Comparison of ENCODE assay signal across 23 mouse cellular contexts in the genomic region with DNA sequence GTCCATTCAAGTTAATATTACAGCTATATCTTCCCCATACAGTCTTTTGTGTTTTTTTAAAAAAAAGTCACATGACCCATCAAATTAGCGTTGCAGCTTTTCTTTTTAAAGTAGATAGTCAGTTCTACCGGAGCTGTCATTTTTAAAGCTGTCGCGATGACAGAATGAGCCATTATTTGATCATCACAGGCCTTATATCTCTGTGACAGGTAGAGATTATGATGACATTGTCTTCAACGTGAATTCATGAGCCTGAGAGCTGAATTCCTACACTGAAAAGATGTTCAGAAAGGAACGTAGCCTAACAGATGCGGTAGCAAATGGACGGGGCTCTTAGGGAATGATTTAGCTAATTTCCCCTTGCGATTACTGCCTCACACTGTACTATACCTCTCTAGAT.
"Had no signal": no experiment of that assay in that cellular context is flagged by ENCODE, and none has a peak within 500 bp of the region (broad histone marks: within the 10 kb centered on the region; RNA-seq: fewer than 3 reads in every experiment).

No protein-coding gene starts in this region.

- DNase-seq: kidney, adult 2 months; kidney, postnatal 25 days; layer of hippocampus, adult 9-11 months; liver; lung, adult 18-20 months; lung, postnatal 10 days; lung, postnatal 36 days; retina, postnatal 1 day; right cerebral cortex, postnatal 25 days; spleen, adult 18-20 months; thymus, postnatal 25 days had no signal

- H3K9ac ChIP-seq: limb, embryonic 13.5 days; liver, embryonic 12.5 days; liver, embryonic 15.5 days; lung, embryonic 15.5 days; neural tube, embryonic 13.5 days; stomach, embryonic 15.5 days had no signal

- ATAC-seq: liver, embryonic 12.5 days had no signal

- H3K27ac ChIP-seq: kidney, postnatal 0 days; layer of hippocampus, adult 2 months; limb, embryonic 10.5 days; limb, embryonic 13.5 days; liver, embryonic 12.5 days; liver, embryonic 15.5 days; lung, embryonic 15.5 days; neural tube, embryonic 13.5 days; stomach, embryonic 15.5 days had no signal

- H3K4me1 ChIP-seq: liver, embryonic 12.5 days; liver, embryonic 15.5 days; megakaryocyte, embryonic 14.5 days; stomach, embryonic 15.5 days had no signal

- H3K4me3 ChIP-seq: layer of hippocampus, adult 2 months; limb, embryonic 10.5 days; limb, embryonic 13.5 days; liver, embryonic 12.5 days; liver, embryonic 15.5 days; lung, embryonic 15.5 days; megakaryocyte, embryonic 14.5 days; myocyte; neural tube, embryonic 13.5 days; stomach, embryonic 15.5 days had no signal

- H3K9me3 ChIP-seq: limb, embryonic 10.5 days; limb, embryonic 13.5 days; liver, embryonic 12.5 days; liver, embryonic 15.5 days; lung, embryonic 15.5 days; neural tube, embryonic 13.5 days; stomach, embryonic 15.5 days had no signal

- H3K36me3 ChIP-seq: limb, embryonic 10.5 days; limb, embryonic 13.5 days; liver, embryonic 12.5 days; liver, embryonic 15.5 days; lung, embryonic 15.5 days; neural tube, embryonic 13.5 days; stomach, embryonic 15.5 days had no signal

- H3K27me3 ChIP-seq: limb, embryonic 13.5 days; liver, embryonic 12.5 days; liver, embryonic 15.5 days; lung, embryonic 15.5 days; megakaryocyte, embryonic 14.5 days; neural tube, embryonic 13.5 days; stomach, embryonic 15.5 days had no signal

- H3K4me2 ChIP-seq: limb, embryonic 13.5 days; liver, embryonic 12.5 days; liver, embryonic 15.5 days; lung, embryonic 15.5 days; midbrain, embryonic 11.5 days; neural tube, embryonic 13.5 days; stomach, embryonic 15.5 days had no signal
